Mouse (Mus musculus) heart, embryonic 14.5 days (tissue): Measurements from ENCODE around the gene Cyp4a10. TPM values are rescaled to one million over a fixed set of nuclear protein-coding genes. Genes with fewer than 3 reads are reported as not detected.
"Not testable (repeated sequence)": the region's sequence is repeated elsewhere in the genome, so short reads cannot be mapped to it uniquely, and the experiment has no call there.

ENCODE experiments used
- ATAC-seq: fragments of 200-750 bp; cut with Nextera tagmentation; 2 replicates; pipeline ENCODE4 v1.8.0; 2017; ENCODE audit warnings: low read depth, moderate TSS enrichment; ENCODE audit not compliant: insufficient number of reproducible peaks, insufficient read depth, low FRiP score
- H3K27ac ChIP-seq, 2 experiments: fragments of 200-500 bp in 1 of 2; fragments of 300-500 bp in 1 of 2; sonication (generic) in 1 of 2; replicated peaks in 1 of 2; 2 replicates each; pipeline ENCODE4 v1.5.1; 2012 to 2014; ENCODE audit warnings: low read depth in 2 of 2, low read length in 2 of 2, control low read depth in 1 of 2, mild to moderate bottlenecking in 1 of 2, mixed read lengths in 1 of 2; ENCODE audit not compliant: control insufficient read depth in 1 of 2, insufficient read depth in 1 of 2
- H3K27me3 ChIP-seq: fragments of 300-500 bp; sonication (generic); 2 replicates; pipeline ENCODE4 v1.6.1; 2014; ENCODE audit warnings: mild to moderate bottlenecking, low read length, control low read depth; ENCODE audit not compliant: control insufficient read depth, insufficient read depth
- H3K36me3 ChIP-seq: fragments of 300-500 bp; sonication (generic); 2 replicates; pipeline ENCODE4 v1.6.1; 2014; ENCODE audit warnings: mild to moderate bottlenecking, control low read depth, low read length, mixed read lengths; ENCODE audit not compliant: control insufficient read depth, insufficient read depth
- H3K4me1 ChIP-seq, 2 experiments: fragments of 200-500 bp in 1 of 2; fragments of 300-500 bp in 1 of 2; sonication (generic) in 1 of 2; 2 replicates each; pipeline ENCODE4 v1.6.1; 2012 to 2014; ENCODE audit warnings: low read length in 2 of 2, control low read depth in 1 of 2, mixed read lengths in 1 of 2; ENCODE audit not compliant: control insufficient read depth in 2 of 2, insufficient read depth in 2 of 2
- H3K4me2 ChIP-seq: fragments of 300-500 bp; sonication (generic); 2 replicates; pipeline ENCODE4 v1.6.1; 2014; ENCODE audit warnings: mild to moderate bottlenecking, low read length
- H3K4me3 ChIP-seq, 2 experiments: fragments of 200-500 bp in 1 of 2; fragments of 300-500 bp in 1 of 2; sonication (generic) in 1 of 2; 2 replicates each; pipeline ENCODE4 v1.5.1; 2012 to 2014; ENCODE audit warnings: low read length in 2 of 2, mild to moderate bottlenecking in 2 of 2, control low read depth in 1 of 2, low read depth in 1 of 2, moderate library complexity in 1 of 2; ENCODE audit not compliant: control insufficient read depth in 1 of 2, insufficient read depth in 1 of 2
- H3K9ac ChIP-seq: fragments of 300-500 bp; sonication (generic); 2 replicates; pipeline ENCODE4 v1.6.1; 2014; ENCODE audit warnings: mild to moderate bottlenecking, low read length
- H3K9me3 ChIP-seq: fragments of 300-500 bp; sonication (generic); 2 replicates; pipeline ENCODE4 v1.6.1; 2016; ENCODE audit warnings: low read length, control low read depth; ENCODE audit not compliant: control insufficient read depth
- WGBS: fragments of 180-500 bp; shearing (Covaris S2); extraction: QIAGEN DNeasy Blood & Tissue Kit; methylation state at CpG from one replicate; pipeline ENCODE4 v1.1.7; 2014; 5-methylcytosine and 5-hydroxymethylcytosine counted together
- polyA plus RNA-seq: library from polyadenylated mRNA; unstranded; fragments of >200 nt; fragmentation: Nextera tagmentation; extraction: Ambion mirVana; gene quantifications from 2 replicates; pipeline ENCODE4 v1.2.1, GENCODE M21; 2014

Cyp4a10 gene
- polyA plus RNA-seq, 1 experiment from 2014 or later = not detected

GRCm38 (mm10) chr4:115521766-115522165 lies 3.7 kb downstream of the Cyp4a10 start:
- Histone ChIP-seq H3K4me2 (no peak overlapping the region), H3K4me3 (no peak overlapping the region), H3K9ac (no peak overlapping the region), H3K27ac (no peak overlapping the region), H3K4me1 (no peaks in the 10 kb centered on the region), H3K9me3 (no peaks in the 10 kb centered on the region), H3K36me3 (no peaks in the 10 kb centered on the region), H3K27me3 (no peaks in the 10 kb centered on the region)
- WGBS = 91% methylated on average over 2 of the region's 2 CpGs
- ATAC-seq = no peak

- H3K4me3 ChIP-seq = no peak overlapping the region
- H3K36me3 ChIP-seq = no peaks in the 10 kb centered on the region
- ATAC-seq = no peak
- H3K27ac ChIP-seq = no peak overlapping the region
- 37% methylated on average over 1 of the region's 1 CpGs for WGBS
- no peak overlapping the region for H3K4me2 ChIP-seq
- H3K9me3 ChIP-seq = no peaks in the 10 kb centered on the region
- H3K27me3 ChIP-seq = no peaks in the 10 kb centered on the region
- no peak overlapping the region for H3K9ac ChIP-seq
- H3K4me1 ChIP-seq = no peaks in the 10 kb centered on the region
These were observed 27.0 kb downstream of the Cyp4a10 start for GRCm38 (mm10) chr4:115545101-115545500.

GRCm38 (mm10) chr4:115546141-115546828 lies 28.2 kb downstream of the Cyp4a10 start:
- Histone ChIP-seq H3K27me3 (no peaks in the 10 kb centered on the region), H3K36me3 (no peaks in the 10 kb centered on the region), H3K4me2 (no peak overlapping the region), H3K4me3 (no peak overlapping the region), H3K27ac (no peak overlapping the region), H3K4me1 (no peaks in the 10 kb centered on the region), H3K9me3 (no peaks in the 10 kb centered on the region), H3K9ac (no peak overlapping the region)
- 38% methylated on average over 2 of the region's 2 CpGs for whole genome bisulfite sequencing
- peak; percentile 56; the same call in 1 of the 2 replicates for ATAC-seq

GRCm38 (mm10) chr4:115552726-115553125 lies 34.7 kb downstream of the Cyp4a10 start:
- Histone ChIP-seq H3K4me1 (no peaks in the 10 kb centered on the region), H3K4me3 (no peak overlapping the region), H3K4me2 (no peak overlapping the region), H3K27ac (no peak overlapping the region), H3K9me3 (no peaks in the 10 kb centered on the region), H3K27me3 (no peaks in the 10 kb centered on the region), H3K9ac (no peak overlapping the region), H3K36me3 (no peaks in the 10 kb centered on the region)
- no peak for ATAC-seq
- 73% methylated on average over 3 of the region's 3 CpGs for WGBS

- H3K9me3 ChIP-seq = no peaks in the 10 kb centered on the region
- H3K27ac ChIP-seq = no peak overlapping the region
- H3K4me3 ChIP-seq = no peak overlapping the region
- ATAC-seq = no peak
- H3K9ac ChIP-seq = no peak overlapping the region
- 57% methylated on average over 2 of the region's 2 CpGs for WGBS
- no peak overlapping the region for H3K4me2 ChIP-seq
- no peaks in the 10 kb centered on the region for H3K4me1 ChIP-seq
- H3K36me3 ChIP-seq = no peaks in the 10 kb centered on the region
- H3K27me3 ChIP-seq = no peaks in the 10 kb centered on the region
These were observed 37.4 kb downstream of the Cyp4a10 start for GRCm38 (mm10) chr4:115555513-115555912.

GRCm38 (mm10) chr4:115557861-115558561 lies 39.9 kb downstream of the Cyp4a10 start:
- no peaks in the 10 kb centered on the region for H3K4me1 ChIP-seq
- no peak overlapping the region for H3K9ac ChIP-seq
- H3K36me3 ChIP-seq = no peaks in the 10 kb centered on the region
- no peak for ATAC-seq
- H3K27ac ChIP-seq = no peak overlapping the region
- H3K27me3 ChIP-seq = no peaks in the 10 kb centered on the region
- no peak overlapping the region for H3K4me3 ChIP-seq
- 59% methylated on average over 4 of the region's 4 CpGs for WGBS
- H3K9me3 ChIP-seq = no peaks in the 10 kb centered on the region
- no peak overlapping the region for H3K4me2 ChIP-seq

GRCm38 (mm10) chr4:115561236-115561635 lies 43.2 kb downstream of the Cyp4a10 start:
- not testable (repeated sequence) for H3K4me2 ChIP-seq, H3K9ac ChIP-seq, H3K9me3 ChIP-seq, H3K4me1 ChIP-seq, H3K27me3 ChIP-seq, H3K27ac ChIP-seq, ATAC-seq, H3K4me3 ChIP-seq, H3K36me3 ChIP-seq
- WGBS = 58% methylated on average over 5 of the region's 5 CpGs
